Comparison of ENCODE assay signal across 26 mouse cellular contexts in the genomic region with DNA sequence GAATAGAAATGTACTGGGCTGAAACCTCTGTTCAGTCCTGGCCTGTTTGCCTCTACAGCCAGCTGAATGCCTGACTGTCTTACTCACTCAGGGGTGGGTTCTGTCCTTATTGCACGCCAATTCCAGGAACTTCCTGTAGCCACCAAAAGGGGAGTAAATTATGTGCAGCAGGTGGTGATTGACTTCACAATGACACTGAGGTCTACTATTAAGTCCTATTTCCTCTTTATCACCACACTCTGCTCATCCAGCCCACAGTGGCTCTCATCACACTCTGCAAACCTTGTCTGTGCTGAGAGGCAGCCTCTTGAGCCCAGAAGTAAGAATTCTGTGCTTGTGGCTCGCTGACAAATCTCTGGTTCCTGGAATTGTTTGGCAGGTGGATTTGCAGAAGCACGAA.
DNase-seq lines count a peak whose midpoint lies in the region; ATAC-seq and TF ChIP-seq lines count a peak whose summit lies in the region.
"Had no signal": no experiment of that assay in that cellular context is flagged by ENCODE, and none has a peak within 500 bp of the region (broad histone marks: within the 10 kb centered on the region; RNA-seq: fewer than 3 reads in every experiment).

No protein-coding gene starts in this region.

- peak; percentile 99 for ATAC-seq in granulocyte monocyte progenitor cell, adult 5-6 weeks (replicated peaks; ENCODE audit: poor library complexity, severe bottlenecking)
- peak; percentile 92 for ATAC-seq in megakaryocyte progenitor cell, adult 5-6 weeks (replicated peaks; ENCODE audit: poor library complexity)
- ATAC-seq in liver, embryonic 12.5 days: no peak
- ATAC-seq in erythroblast, adult 5-6 weeks (replicated peaks; ENCODE audit: low FRiP score, poor library complexity, severe bottlenecking): no peak
- ATAC-seq: forebrain, embryonic 14.5 days; hindbrain, postnatal 0 days; intestine, postnatal 0 days; Patski had no signal

- TF ChIP-seq CTCF in lung, adult 2 months (IDR thresholded peaks at IDR 0.05; ENCODE audit: insufficient read depth, low read length): no peak

- no peaks in the 10 kb centered on the region for H3K36me3 ChIP-seq in liver, embryonic 12.5 days
- H3K36me3 ChIP-seq: hindbrain, embryonic 12.5 days; limb, embryonic 12.5 days; neural tube, embryonic 12.5 days; stomach, embryonic 15.5 days had no signal

- TF ChIP-seq POLR2A in lung, adult 2 months (IDR thresholded peaks at IDR 0.05; ENCODE audit: borderline replicate concordance, extremely low read depth, low read depth, low read length): no peak

- H3K4me3 ChIP-seq in liver, embryonic 12.5 days: no peak overlapping the region
- no peak overlapping the region for H3K4me3 ChIP-seq in lung, adult 2 months (replicated peaks; ENCODE audit: extremely low read depth, low read depth, low read length)
- H3K4me3 ChIP-seq: gastrocnemius, adult 2 months; hindbrain, embryonic 12.5 days; limb, embryonic 12.5 days; neural tube, embryonic 12.5 days; stomach, embryonic 15.5 days had no signal

- H3K4me2 ChIP-seq in liver, embryonic 12.5 days: no peak overlapping the region
- H3K4me2 ChIP-seq: hindbrain, embryonic 12.5 days; limb, embryonic 12.5 days; neural tube, embryonic 12.5 days; stomach, embryonic 15.5 days had no signal

- H3K9ac ChIP-seq in liver, embryonic 12.5 days: no peak overlapping the region
- H3K9ac ChIP-seq: hindbrain, embryonic 12.5 days; limb, embryonic 12.5 days; neural tube, embryonic 12.5 days; stomach, embryonic 15.5 days had no signal

- no peak overlapping the region for H3K27ac ChIP-seq in liver, embryonic 12.5 days
- H3K27ac ChIP-seq: gastrocnemius, adult 2 months; hindbrain, embryonic 12.5 days; hindbrain, postnatal 0 days; limb, embryonic 12.5 days; neural tube, embryonic 12.5 days; stomach, embryonic 15.5 days had no signal

- no peaks in the 10 kb centered on the region for H3K27me3 ChIP-seq in liver, embryonic 12.5 days (replicated peaks)
- H3K27me3 ChIP-seq: hindbrain, embryonic 12.5 days; limb, embryonic 12.5 days; neural tube, embryonic 12.5 days; Patski; stomach, embryonic 15.5 days had no signal

- peak; percentile 4 for DNase-seq in R1 (ENCODE audit: low read depth, low spot score)
- no peak for DNase-seq in layer of hippocampus, postnatal 14 days (ENCODE audit: low spot score in 2 of 2)
- DNase-seq in lung, adult 2 months: no peak
- DNase-seq: adrenal gland, postnatal 25 days; cerebellum, adult 2 months; cerebellum, postnatal 14 days; gastrocnemius, adult 2 months; heart, postnatal 14 days; kidney, adult 9 months; kidney, postnatal 10 days; lung, postnatal 36 days; midbrain, embryonic 14.5 days; right cerebral cortex, postnatal 4 days; thymus, postnatal 25 days had no signal

- H3K4me1 ChIP-seq in liver, embryonic 12.5 days: no peaks in the 10 kb centered on the region
- no peaks in the 10 kb centered on the region for H3K4me1 ChIP-seq in lung, adult 2 months (ENCODE audit: control insufficient read depth, insufficient read depth, low read length)
- H3K4me1 ChIP-seq: hindbrain, embryonic 12.5 days; limb, embryonic 12.5 days; neural tube, embryonic 12.5 days; stomach, embryonic 15.5 days had no signal

- no peaks in the 10 kb centered on the region for H3K9me3 ChIP-seq in liver, embryonic 12.5 days (replicated peaks)
- H3K9me3 ChIP-seq: hindbrain, embryonic 12.5 days; limb, embryonic 12.5 days; neural tube, embryonic 12.5 days; stomach, embryonic 15.5 days had no signal

- 39% methylated on average over 3 of the region's 3 CpGs for WGBS in liver, embryonic 12.5 days (ENCODE audit: insufficient replicate concordance)
- WGBS in lung, adult 2 months: 56% methylated on average over 3 of the region's 3 CpGs

Comparison
In these comparisons a context has a peak if more than half of its experiments do, and no peak if none do; other contexts are left out.
1. ATAC-seq: peak in granulocyte monocyte progenitor cell, adult 5-6 weeks (single experiment) and megakaryocyte progenitor cell, adult 5-6 weeks (single experiment); none in liver, embryonic 12.5 days (single experiment) and erythroblast, adult 5-6 weeks (single experiment).